Mouse (Mus musculus) stomach, postnatal 0 days (tissue): Measurements from ENCODE around the gene Afmid. TPM values are rescaled to one million over a fixed set of nuclear protein-coding genes. Genes with fewer than 3 reads are reported as not detected.

Experiments
- ATAC-seq: fragments of 200-750 bp; cut with Nextera tagmentation; 2 replicates; pipeline ENCODE4 v1.8.0; 2017; ENCODE audit not compliant: low FRiP score, low TSS enrichment
- DNase-seq: peaks from one replicate; pipeline ENCODE4 v3.0.0-alpha.2; 2016; ENCODE audit warnings: low spot score
- H3K27ac ChIP-seq: fragments of 300-500 bp; sonication (generic); replicated peaks from 2 replicates; pipeline ENCODE4 v1.5.1; 2014; ENCODE audit warnings: mild to moderate bottlenecking, control low read depth
- H3K27me3 ChIP-seq: fragments of 300-500 bp; sonication (generic); 2 replicates; pipeline ENCODE4 v1.6.1; 2014; ENCODE audit warnings: low read length; ENCODE audit not compliant: control insufficient read depth, insufficient read depth
- H3K36me3 ChIP-seq: fragments of 300-500 bp; sonication (generic); 2 replicates; pipeline ENCODE4 v1.6.1; 2014; ENCODE audit warnings: low read length, mixed read lengths; ENCODE audit not compliant: control insufficient read depth, insufficient read depth
- H3K4me1 ChIP-seq: fragments of 300-500 bp; sonication (generic); replicated peaks from 2 replicates; pipeline ENCODE4 v1.6.1; 2014; ENCODE audit warnings: antibody characterized with exemption; ENCODE audit not compliant: control insufficient read depth, insufficient read depth
- H3K4me2 ChIP-seq: fragments of 300-500 bp; sonication (generic); replicated peaks from 2 replicates; pipeline ENCODE4 v1.6.1; 2014; ENCODE audit warnings: low read depth, mild to moderate bottlenecking, control low read depth, moderate library complexity
- H3K4me3 ChIP-seq: fragments of 300-500 bp; sonication (generic); 2 replicates; pipeline ENCODE4 v1.5.1; 2014; ENCODE audit warnings: low read depth, low read length, control low read depth
- H3K9ac ChIP-seq: fragments of 300-500 bp; sonication (generic); 2 replicates; pipeline ENCODE4 v1.6.1; 2014; ENCODE audit warnings: mild to moderate bottlenecking, low read length, control low read depth, mixed read lengths
- H3K9me3 ChIP-seq: fragments of 300-500 bp; sonication (generic); 2 replicates; pipeline ENCODE4 v1.6.1; 2016; ENCODE audit warnings: low read length; ENCODE audit not compliant: control insufficient read depth
- CTCF ChIP-seq: IDR thresholded peaks from 2 replicates; pipeline ENCODE4 v1.5.1; 2016; ENCODE audit warnings: antibody characterized with exemption, low read depth, mild to moderate bottlenecking, moderate library complexity
- EP300 ChIP-seq: optimal IDR thresholded peaks from 2 replicates; pipeline ENCODE3; 2016; ENCODE audit warnings: antibody characterized with exemption
- WGBS: fragments of 180-500 bp; shearing (Covaris S2); extraction: QIAGEN DNeasy Blood & Tissue Kit; methylation state at CpG from one replicate; pipeline ENCODE4 v1.1.7; 2014; 5-methylcytosine and 5-hydroxymethylcytosine counted together
- polyA plus RNA-seq: library from polyadenylated mRNA; unstranded; fragments of >200 nt; fragmentation: Nextera tagmentation; extraction: Ambion mirVana; gene quantifications from 2 replicates; pipeline ENCODE4 v1.2.1, GENCODE M21; 2015

The Afmid gene
- polyA plus RNA-seq, 1 experiment from 2014 or later: 5.7 TPM

- TF ChIP-seq CTCF: no peak
- TF ChIP-seq EP300: no peak
- DNase-seq (no peak), ATAC-seq (no peak)
Measured at GRCm38 (mm10) chr11:117882208-117882607, 56.5 kb downstream of the Afmid start.

DNA sequence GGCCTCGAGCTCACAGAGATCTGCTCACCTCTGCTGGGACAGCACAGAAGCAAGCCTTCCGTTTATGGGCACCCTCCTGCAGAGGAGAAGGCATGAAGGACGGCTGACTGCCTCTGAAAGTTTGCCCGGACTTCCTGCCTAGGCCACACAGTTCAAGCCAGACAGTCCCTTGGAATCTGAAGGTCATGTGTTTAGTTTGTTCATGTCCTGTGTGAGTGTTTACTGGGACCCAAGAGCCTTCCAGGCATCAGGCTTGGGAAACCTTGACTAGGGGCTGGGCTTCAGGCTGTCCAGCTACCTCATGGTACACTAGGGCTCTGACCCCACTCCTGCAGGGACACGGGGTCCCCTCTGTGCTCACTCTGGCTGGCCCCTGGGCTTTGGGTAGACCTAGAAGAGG is 60.3 kb downstream of the Afmid start:
- Histone ChIP-seq H3K9me3 (no peaks in the 10 kb centered on the region), H3K4me2 (no peak overlapping the region), H3K4me1 (peaks cover 26% of the 10 kb centered on the region), H3K27me3 (no peaks in the 10 kb centered on the region), H3K9ac (no peak overlapping the region), H3K36me3 (no peaks in the 10 kb centered on the region), H3K4me3 (no peak overlapping the region), H3K27ac (no peak overlapping the region)
- no peak for DNase-seq
- 56% methylated on average over 5 of the region's 5 CpGs for whole genome bisulfite sequencing
- ATAC-seq: no peak
- TF ChIP-seq CTCF (no peak), EP300 (no peak)

More at GRCm38 (mm10) chr11:117882208-117882607, 56.5 kb downstream of the Afmid start:
- H3K4me3 ChIP-seq: no peak overlapping the region
- H3K36me3 ChIP-seq: no peaks in the 10 kb centered on the region
- peaks cover 16% of the 10 kb centered on the region for H3K4me1 ChIP-seq
- WGBS: 50% methylated on average over 1 of the region's 1 CpGs
- no peaks in the 10 kb centered on the region for H3K9me3 ChIP-seq
- peak overlapping the region; percentile 27; the same call in 1 of the 2 replicates for H3K9ac ChIP-seq
- H3K4me2 ChIP-seq: no peak overlapping the region
- H3K27ac ChIP-seq: peak overlapping the region; percentile 69
- H3K27me3 ChIP-seq: no peaks in the 10 kb centered on the region

- ATAC-seq (no peak), DNase-seq (no peak)
- H3K9ac ChIP-seq: peak overlapping the region; percentile 54
- H3K9me3 ChIP-seq: no peaks in the 10 kb centered on the region
- TF ChIP-seq CTCF: no peak
- no peak for TF ChIP-seq EP300
- H3K4me2 ChIP-seq: peak overlapping the region; percentile 51
- H3K27me3 ChIP-seq: no peaks in the 10 kb centered on the region
- no peaks in the 10 kb centered on the region for H3K36me3 ChIP-seq
- H3K27ac ChIP-seq: 0 out of 2 replicates have a peak overlapping the region, but pooled peaks have one; percentile 24
- no peak overlapping the region; the same call in 1 of the 2 replicates for H3K4me3 ChIP-seq
- H3K4me1 ChIP-seq: peaks cover 15% of the 10 kb centered on the region
- 30% methylated on average over 20 of the region's 20 CpGs for WGBS
Measured at GRCm38 (mm10) chr11:117888168-117888852, 62.6 kb downstream of the Afmid start.

DNA sequence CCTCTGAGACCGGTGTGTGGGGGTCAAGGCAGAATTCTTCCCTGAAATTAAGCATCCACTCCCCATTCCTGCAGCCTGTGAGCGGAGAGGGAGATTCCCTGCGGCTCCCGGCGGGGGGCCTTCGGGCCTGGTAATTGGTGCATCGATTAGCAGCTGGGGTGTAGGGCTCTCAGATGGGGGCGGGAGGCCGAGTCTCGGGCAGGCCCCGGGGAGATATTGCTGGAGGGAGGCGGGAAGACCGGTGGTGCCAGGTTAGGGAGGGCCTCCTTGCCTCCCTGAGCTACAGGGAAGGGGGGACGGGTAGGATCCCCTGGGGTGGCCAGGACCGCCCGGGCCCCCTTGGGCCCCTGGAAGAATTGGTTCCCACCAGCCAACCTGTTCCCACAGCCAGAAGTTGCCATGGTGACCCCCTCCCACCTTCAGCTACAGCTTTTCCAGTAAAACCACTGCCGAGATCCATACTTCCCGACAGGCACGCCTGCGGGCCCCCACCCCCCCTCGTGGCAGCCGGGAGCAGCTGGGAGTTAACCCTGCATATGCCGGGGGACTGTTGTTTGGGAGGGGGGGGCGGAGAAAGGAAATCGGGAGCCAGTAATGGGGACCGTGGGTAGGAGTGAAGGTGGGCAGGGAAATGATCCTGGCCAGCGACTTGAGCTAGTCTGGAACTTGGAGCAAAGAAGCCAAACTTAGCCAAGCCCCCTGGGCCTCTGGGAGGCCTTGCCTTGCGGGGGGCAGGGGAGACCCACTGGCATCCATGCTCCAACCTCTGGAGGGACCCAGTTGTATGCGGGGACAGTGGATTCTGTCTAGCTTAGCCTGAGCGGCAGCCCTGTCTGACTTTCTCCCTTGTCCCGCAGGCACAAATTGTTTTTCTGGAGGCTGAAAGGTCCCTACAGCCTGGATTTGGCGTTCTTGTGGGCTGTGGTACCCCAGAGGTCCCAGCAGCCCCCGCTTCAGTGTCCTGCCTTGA is 63.4 kb downstream of the Afmid start:
- H3K36me3 ChIP-seq: no peaks in the 10 kb centered on the region
- H3K9ac ChIP-seq: peak overlapping the region; percentile 54
- no peak for ATAC-seq
- no peaks in the 10 kb centered on the region for H3K27me3 ChIP-seq
- H3K27ac ChIP-seq: peak overlapping the region; percentile 53; the same call in 1 of the 2 replicates
- TF ChIP-seq EP300: no peak
- TF ChIP-seq CTCF: no peak
- WGBS: 11% methylated on average over 32 of the region's 33 CpGs
- no peak for DNase-seq
- H3K9me3 ChIP-seq: no peaks in the 10 kb centered on the region
- H3K4me1 ChIP-seq: peaks cover 15% of the 10 kb centered on the region
- peak overlapping the region; percentile 19; the same call in 1 of the 2 replicates for H3K4me3 ChIP-seq
- peak overlapping the region; percentile 51 for H3K4me2 ChIP-seq

Other genes with a start within 250 kb of the Afmid start
- 6.0 and 6.1 TPM in 2 replicates for gene Tnrc6c, start 171.6 kb upstream of the Afmid start, polyA plus RNA-seq
- 8.9 and 10.0 TPM in 2 replicates for gene Tmc8, start 43.8 kb upstream of the Afmid start, polyA plus RNA-seq
- gene Tmc6, start 43.7 kb upstream of the Afmid start, polyA plus RNA-seq: 21.0 and 24.1 TPM in 2 replicates
- 0.12 TPM in 1 of 2 replicates, not detected in the other for gene 6030468B19Rik, start 28.3 kb upstream of the Afmid start, polyA plus RNA-seq
- 0.18 and 0.24 TPM in 2 replicates for gene Gm20708, start 16.3 kb upstream of the Afmid start, polyA plus RNA-seq
- gene Syngr2, start 16.3 kb upstream of the Afmid start, polyA plus RNA-seq: 165 and 183 TPM in 2 replicates
- gene Tk1, start 168 bp downstream of the Afmid start, polyA plus RNA-seq: 47.1 and 58.0 TPM in 2 replicates
- gene Birc5, start 23.3 kb downstream of the Afmid start, polyA plus RNA-seq: 67.0 and 91.7 TPM in 2 replicates
- gene Tmem235, start 34.8 kb downstream of the Afmid start, polyA plus RNA-seq: not detected in 2 replicates
- 5.7 and 6.5 TPM in 2 replicates for gene Tha1, start 47.6 kb downstream of the Afmid start, polyA plus RNA-seq
- gene Socs3, start 144.1 kb downstream of the Afmid start, polyA plus RNA-seq: 13.5 and 15.7 TPM in 2 replicates
- 28.7 and 29.4 TPM in 2 replicates for gene Pgs1, start 160.4 kb downstream of the Afmid start, polyA plus RNA-seq